Mouse (Mus musculus) C2C12 (cell line): Measurements from ENCODE around the gene Zfyve1. TPM values are rescaled to one million over a fixed set of nuclear protein-coding genes. Genes with fewer than 3 reads are reported as not detected.

Source experiments
- H3K27me3 ChIP-seq: one replicate; pipeline ENCODE4 v1.6.1; 2011; ENCODE audit not compliant: control insufficient read depth, insufficient read depth, insufficient read length
- H3K36me3 ChIP-seq: one replicate; pipeline ENCODE4 v1.6.1; 2011; ENCODE audit not compliant: control insufficient read depth, insufficient read depth
- H3K4me3 ChIP-seq: one replicate; pipeline ENCODE4 v1.5.1; 2011; ENCODE audit warnings: mild to moderate bottlenecking, control low read depth; ENCODE audit not compliant: poor library complexity, insufficient read depth, severe bottlenecking
- H3K79me2 ChIP-seq: one replicate; pipeline ENCODE4 v1.6.1; 2011; ENCODE audit not compliant: control insufficient read depth, insufficient read depth
- H3K79me3 ChIP-seq: one replicate; pipeline ENCODE4 v1.6.1; 2011; ENCODE audit warnings: low read depth, control low read depth
- H3ac ChIP-seq: one replicate; pipeline ENCODE3; 2011; ENCODE audit warnings: low read depth; ENCODE audit not compliant: control insufficient read depth, insufficient read length
- CEBPB ChIP-seq: IDR thresholded peaks from one replicate; pipeline ENCODE4 v1.6.1; 2011; ENCODE audit warnings: low read depth, mild to moderate bottlenecking, control low read depth, moderate library complexity
- CTCF ChIP-seq: IDR thresholded peaks from one replicate; pipeline ENCODE4 v1.5.1; 2011; ENCODE audit not compliant: control insufficient read depth, insufficient read depth, insufficient read length
- FOSL1 ChIP-seq: IDR thresholded peaks from one replicate; pipeline ENCODE4 v1.8.0; 2011; ENCODE audit warnings: mild to moderate bottlenecking, low read length; ENCODE audit not compliant: poor library complexity, insufficient read depth, severe bottlenecking
- MAX ChIP-seq: IDR thresholded peaks from one replicate; pipeline ENCODE4 v1.6.1; 2011; ENCODE audit warnings: mild to moderate bottlenecking, control low read depth
- MYOD1 ChIP-seq: IDR thresholded peaks from one replicate; pipeline ENCODE4 v1.6.1; 2011; ENCODE audit warnings: low read depth; ENCODE audit not compliant: control insufficient read depth, insufficient read length
- MYOG ChIP-seq: IDR thresholded peaks from one replicate; pipeline ENCODE4 v1.6.1; 2011; ENCODE audit not compliant: control insufficient read depth, insufficient read length; ENCODE audit errors: extremely low read depth
- USF1 ChIP-seq: IDR thresholded peaks from one replicate; pipeline ENCODE4 v1.6.1; 2011; ENCODE audit warnings: low read depth, mild to moderate bottlenecking, control low read depth, moderate library complexity
- long read RNA-seq, 2 experiments: library from polyadenylated mRNA; unstranded; transcript quantifications; one replicate each; pipeline ENCODE4 v2.0.0; 2019 to 2020
- polyA plus RNA-seq: library from polyadenylated mRNA; unstranded; fragments of >200 nt; fragmentation: generic; extraction: Trizol; gene quantifications from one replicate; pipeline ENCODE4 v1.2.1, GENCODE M21; 2012; ENCODE audit warnings: missing spikeins

The Zfyve1 gene
- 8.6 TPM for polyA plus RNA-seq
- long read RNA-seq, experiment 1, full-length matches to known transcripts = 7 of 12 reads
- long read RNA-seq, experiment 1, partial matches to known transcripts = 4 of 12 reads
- long read RNA-seq, experiment 1, other reads (novel, unspliced or antisense) = 1 of 12 reads
- long read RNA-seq, experiment 2, full-length matches to known transcripts = 10 of 19 reads
- long read RNA-seq, experiment 2, partial matches to known transcripts = 6 of 19 reads
- long read RNA-seq, experiment 2, other reads (novel, unspliced or antisense) = 3 of 19 reads

DNA sequence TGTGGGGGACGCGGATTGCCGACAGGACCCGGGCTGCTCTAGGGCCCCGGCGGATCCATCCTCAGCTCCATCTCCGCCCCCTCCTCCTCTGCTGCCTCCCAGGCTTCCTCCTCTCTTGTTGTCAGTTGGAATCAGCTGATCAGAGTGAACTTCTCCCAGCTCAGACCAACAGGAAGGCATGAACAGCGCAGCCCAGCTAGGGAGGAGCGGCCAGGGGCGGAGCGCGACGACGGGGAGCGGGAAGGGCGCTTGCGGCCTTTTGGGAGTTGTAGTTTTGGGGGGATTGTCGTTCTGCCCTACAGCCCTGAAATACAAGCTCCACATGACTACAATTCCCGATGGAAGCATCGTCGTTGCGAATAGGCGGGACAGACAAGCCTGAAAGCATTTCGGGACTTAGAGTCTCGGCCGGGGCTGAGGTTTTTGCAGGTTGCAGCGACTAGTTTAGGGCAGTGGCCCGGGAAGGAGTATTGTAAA lies at the start of gene Zfyve1:
Gene Zfyve1 (minus strand): TSS at position 198 of the 477 bp plus-strand sequence.
- Histone ChIP-seq H3K79me2 (no peaks in the 10 kb centered on the region), H3K27me3 (no peaks in the 10 kb centered on the region), H3K4me3 (peak within 1 kb of the TSS; percentile 69), H3ac (peak within 1 kb of the TSS; percentile 85), H3K79me3 (no peaks in the 10 kb centered on the region), H3K36me3 (peaks cover 8% of the 10 kb centered on the region)
- TF ChIP-seq FOSL1 (no peak), MYOG (no peak), USF1 (no peak), CTCF (no peak), MAX (no peak), MYOD1 (no peak), CEBPB (no peak)

DNA sequence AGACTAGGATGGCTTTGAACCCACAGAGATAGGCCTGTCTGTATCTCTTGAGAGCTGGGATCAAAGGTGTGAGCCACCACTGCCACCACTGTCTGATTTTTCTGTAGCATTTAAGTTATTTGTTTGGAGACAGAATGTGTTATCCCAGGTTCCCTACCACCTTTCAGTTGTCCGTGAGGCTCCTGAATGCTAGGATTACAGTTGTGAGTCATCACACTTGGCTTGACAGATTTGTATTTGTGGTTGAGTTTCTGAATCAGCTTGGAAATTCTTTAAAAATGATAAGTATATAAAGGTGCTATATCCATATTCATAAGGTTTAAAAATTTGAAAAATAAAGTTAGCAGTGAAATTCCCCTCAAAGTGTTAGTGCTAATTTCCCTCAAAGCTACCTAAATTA lies 46.1 kb upstream of the Zfyve1 start:
- TF ChIP-seq FOSL1 (peak; percentile 18), MYOG (no peak)
- H3K79me2 ChIP-seq = peaks cover 94% of the 10 kb centered on the region
- peaks cover 84% of the 10 kb centered on the region for H3K36me3 ChIP-seq

DNA sequence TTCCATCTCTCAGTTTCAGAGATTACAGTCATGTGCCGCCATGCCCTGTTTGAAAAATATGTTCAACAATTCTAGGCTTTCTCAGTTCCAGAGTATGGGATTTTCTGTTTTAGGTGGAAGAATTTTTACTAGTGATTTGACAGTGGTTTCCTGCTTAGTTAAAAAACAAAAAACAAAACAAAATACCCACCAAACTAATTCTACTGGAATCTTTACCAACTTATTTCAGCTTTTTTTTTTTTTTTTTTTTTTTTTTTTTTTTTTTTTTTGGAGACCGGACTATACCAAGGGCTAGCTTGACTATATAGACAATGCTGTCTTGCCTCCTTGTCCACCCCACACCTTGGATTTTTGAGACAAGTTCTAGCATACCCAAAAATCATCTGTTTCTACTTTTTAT lies 44.2 kb upstream of the Zfyve1 start:
- H3K79me2 ChIP-seq = peaks cover 97% of the 10 kb centered on the region
- H3K36me3 ChIP-seq = peaks cover 84% of the 10 kb centered on the region
- H3K79me3 ChIP-seq = peaks cover 92% of the 10 kb centered on the region
- no peaks in the 10 kb centered on the region for H3K27me3 ChIP-seq
- TF ChIP-seq USF1 (no peak), MYOG (no peak), MYOD1 (no peak), CTCF (no peak), CEBPB (no peak), FOSL1 (no peak), MAX (no peak)
- no peak overlapping the region for H3ac ChIP-seq
- H3K4me3 ChIP-seq = no peak overlapping the region

More for the DNA sequence above, 46.1 kb upstream of the Zfyve1 start:
- Histone ChIP-seq H3ac (no peak overlapping the region), H3K27me3 (no peaks in the 10 kb centered on the region), H3K4me3 (no peak overlapping the region), H3K79me3 (peaks cover 86% of the 10 kb centered on the region)

DNA sequence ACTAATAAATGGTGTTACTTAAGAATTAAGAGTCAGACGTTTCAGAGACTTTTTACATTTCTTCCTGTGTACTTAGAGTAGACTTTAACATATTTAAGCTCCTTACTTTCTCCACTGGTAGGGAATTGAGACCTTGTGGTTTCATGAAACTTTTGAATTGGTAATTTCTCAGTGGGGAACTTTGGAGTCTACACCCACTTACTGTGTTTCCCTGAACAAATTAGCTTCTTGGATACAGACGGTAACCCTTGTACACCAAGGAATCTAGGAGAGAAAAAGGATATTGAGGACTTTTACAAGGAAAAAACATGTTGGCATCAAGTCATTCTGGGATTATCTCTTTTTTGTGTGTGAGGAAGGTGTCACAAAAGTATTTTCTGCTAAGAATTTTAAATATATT lies 36.8 kb upstream of the Zfyve1 start:
- Histone ChIP-seq H3K4me3 (peak overlapping the region; percentile 83), H3K79me3 (peaks cover 67% of the 10 kb centered on the region), H3K27me3 (no peaks in the 10 kb centered on the region), H3K36me3 (peaks cover 46% of the 10 kb centered on the region), H3K79me2 (peaks cover 75% of the 10 kb centered on the region), H3ac (no peak overlapping the region)
- no peak for TF ChIP-seq FOSL1
- no peak for TF ChIP-seq MAX
- no peak for TF ChIP-seq MYOG
- TF ChIP-seq CTCF = no peak
- TF ChIP-seq MYOD1 = no peak
- no peak for TF ChIP-seq USF1
- TF ChIP-seq CEBPB = no peak

DNA sequence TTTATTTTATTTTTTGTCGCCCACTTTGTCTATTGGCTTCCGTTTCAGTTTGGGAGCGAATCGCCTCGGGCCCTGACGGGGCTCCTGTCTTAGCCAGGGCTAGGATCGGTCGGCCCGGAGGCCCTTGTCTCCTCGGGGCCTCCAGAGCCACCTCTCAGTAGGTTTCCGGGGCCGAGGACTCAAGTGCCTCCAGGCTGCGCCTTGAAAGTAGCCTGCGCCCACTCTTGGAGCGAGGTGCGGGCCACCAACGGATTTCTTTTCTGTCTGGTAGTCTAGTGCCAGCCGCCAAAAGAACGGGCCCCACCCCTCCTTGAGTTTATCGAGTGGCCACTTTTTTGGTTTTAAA lies 35.6 kb upstream of the Zfyve1 start:
- H3K79me2 ChIP-seq = peaks cover 63% of the 10 kb centered on the region
- no peaks in the 10 kb centered on the region for H3K27me3 ChIP-seq
- H3ac ChIP-seq = peak overlapping the region; percentile 98
- H3K79me3 ChIP-seq = peaks cover 56% of the 10 kb centered on the region
- TF ChIP-seq USF1 (no peak), MYOG (no peak)
- peak overlapping the region; percentile 83 for H3K4me3 ChIP-seq
- peaks cover 37% of the 10 kb centered on the region for H3K36me3 ChIP-seq
